Mouse (Mus musculus) MEL (cell line): ENCODE results near the gene Dapp1.

Experiments used
- CTCF ChIP-seq, 3 experiments: IDR thresholded peaks in 2 of 3; conservative IDR thresholded peaks in 1 of 3; 2 replicates each; pipeline ENCODE4 v1.5.1; 2011 to 2012; ENCODE audit warnings: low read length in 3 of 3, low read depth in 2 of 3, mild to moderate bottlenecking in 2 of 3, improper control_type of control experiment in 1 of 3, inconsistent platforms in 1 of 3, mixed read lengths in 1 of 3, moderate library complexity in 1 of 3; ENCODE audit not compliant: control insufficient read depth in 1 of 3, insufficient read depth in 1 of 3, poor library complexity in 1 of 3, severe bottlenecking in 1 of 3
- EP300 ChIP-seq, 2 experiments: IDR thresholded peaks; 2 replicates each; pipeline ENCODE4 v1.6.1; 2011; ENCODE audit warnings: improper control_type of control experiment in 2 of 2, low read length in 2 of 2, low read depth in 1 of 2, mild to moderate bottlenecking in 1 of 2
- MEF2A ChIP-seq: IDR thresholded peaks from 2 replicates; pipeline ENCODE4 v1.6.1; 2014; ENCODE audit warnings: low read depth, mild to moderate bottlenecking, inconsistent platforms, low read length, improper control_type of control experiment; ENCODE audit not compliant: poor library complexity, insufficient replicate concordance, severe bottlenecking; ENCODE audit errors: extremely low read depth
- NELFE ChIP-seq: IDR thresholded peaks from 2 replicates; pipeline ENCODE4 v1.6.1; 2011; ENCODE audit warnings: low read depth, low read length, improper control_type of control experiment
- POLR2A ChIP-seq, 2 experiments: IDR thresholded peaks; 2 replicates each; pipeline ENCODE4 v1.6.1; 2011 to 2012; ENCODE audit warnings: low read length in 2 of 2, mild to moderate bottlenecking in 2 of 2, control low read depth in 1 of 2, improper control_type of control experiment in 1 of 2, low read depth in 1 of 2, moderate library complexity in 1 of 2; ENCODE audit not compliant: control insufficient read depth in 1 of 2, insufficient read depth in 1 of 2, poor library complexity in 1 of 2
- POLR2AphosphoS2 ChIP-seq: IDR thresholded peaks from 2 replicates; pipeline ENCODE4 v1.6.1; 2011; ENCODE audit warnings: low read length, improper control_type of control experiment
- RCOR1 ChIP-seq: IDR thresholded peaks from 2 replicates; pipeline ENCODE4 v1.6.1; 2012; ENCODE audit warnings: low read depth, mild to moderate bottlenecking, inconsistent platforms, low read length, improper control_type of control experiment
- USF1 ChIP-seq: IDR thresholded peaks from 2 replicates; pipeline ENCODE4 v1.6.1; 2014; ENCODE audit warnings: low read depth, mild to moderate bottlenecking, inconsistent platforms, low read length, improper control_type of control experiment, moderate library complexity
- USF2 ChIP-seq, 2 experiments: IDR thresholded peaks; 2 replicates each; pipeline ENCODE4 v1.6.1; 2011 to 2012; ENCODE audit warnings: improper control_type of control experiment in 2 of 2, low read length in 2 of 2, borderline replicate concordance in 1 of 2, inconsistent platforms in 1 of 2, low read depth in 1 of 2, mild to moderate bottlenecking in 1 of 2; ENCODE audit not compliant: insufficient read depth in 1 of 2

- TF ChIP-seq POLR2A (IDR thresholded peaks at IDR 0.05; ENCODE audit: control insufficient read depth in 1 of 2, insufficient read depth in 1 of 2, low read depth in 1 of 2, low read length in 2 of 2, poor library complexity in 1 of 2) (peak; percentile 18 to 50; a peak in 2 of 4 replicates), CTCF (IDR thresholded peaks at IDR 0.05 in 2 of 3, conservative IDR thresholded peaks at IDR 0.05 in 1 of 3; ENCODE audit: control insufficient read depth in 1 of 3, insufficient read depth in 1 of 3, low read depth in 2 of 3, low read length in 3 of 3, poor library complexity in 1 of 3, severe bottlenecking in 1 of 3) (no peak), USF2 (IDR thresholded peaks at IDR 0.05; ENCODE audit: borderline replicate concordance in 1 of 2, insufficient read depth in 1 of 2, low read depth in 1 of 2, low read length in 2 of 2) (no peak), POLR2AphosphoS2 (no peak; the same call in none of the 2 replicates), USF1 (no peak; the same call in 1 of the 2 replicates), EP300 (IDR thresholded peaks at IDR 0.05; ENCODE audit: low read depth in 1 of 2, low read length in 2 of 2) (peak in 1 of 2 experiments; percentile 45; a peak in 2 of 4 replicates), RCOR1 (no peak), NELFE (no peak; the same call in 1 of the 2 replicates), MEF2A (no peak)
Observed at GRCm38 (mm10) chr3:137968105-137968819, 13.1 kb downstream of the Dapp1 start.
